Mouse (Mus musculus) G1E (cell line): Measurements from ENCODE around the gene Tsga10ip. TPM values are rescaled to one million over a fixed set of nuclear protein-coding genes. Genes with fewer than 3 reads are reported as not detected.

ENCODE experiments used
- ATAC-seq: 2 replicates; pipeline ENCODE4 v1.8.0; 2016; ENCODE audit warnings: mild to moderate bottlenecking; ENCODE audit not compliant: insufficient number of reproducible peaks, poor library complexity, low FRiP score, severe bottlenecking; ENCODE audit errors: extremely low read depth
- DNase-seq: peaks from one replicate; pipeline ENCODE4 v3.0.0; 2012; ENCODE audit warnings: low spot score
- H3K27me3 ChIP-seq: 2 replicates; pipeline ENCODE4 v1.6.1; 2012; ENCODE audit warnings: mild to moderate bottlenecking, low read length, inconsistent platforms; ENCODE audit not compliant: insufficient read depth
- H3K36me3 ChIP-seq: replicated peaks from 2 replicates; pipeline ENCODE3; 2012; ENCODE audit warnings: mild to moderate bottlenecking, inconsistent platforms
- H3K4me1 ChIP-seq: 2 replicates; pipeline ENCODE4 v1.6.1; 2012; ENCODE audit warnings: low read depth, low read length, inconsistent platforms, mixed read lengths; ENCODE audit not compliant: insufficient read depth
- H3K4me3 ChIP-seq: 2 replicates; pipeline ENCODE4 v1.5.1; 2012; ENCODE audit warnings: low read depth, mild to moderate bottlenecking, inconsistent platforms, low read length, moderate library complexity, mixed read lengths
- H3K9me3 ChIP-seq: replicated peaks from 2 replicates; pipeline ENCODE4 v1.6.1; 2012; ENCODE audit warnings: inconsistent platforms
- CTCF ChIP-seq: IDR thresholded peaks from 2 replicates; pipeline ENCODE4 v1.5.1; 2012; ENCODE audit warnings: low read depth, low read length, inconsistent platforms, mixed read lengths
- GATA1 ChIP-seq: IDR thresholded peaks from 2 replicates; pipeline ENCODE4 v1.6.1; 2012; ENCODE audit warnings: borderline replicate concordance, low read length, inconsistent platforms, mixed read lengths
- GATA2 ChIP-seq: IDR thresholded peaks from 2 replicates; pipeline ENCODE4 v1.6.1; 2012; ENCODE audit warnings: low read depth, low read length, inconsistent platforms, borderline replicate concordance
- POLR2AphosphoS5 ChIP-seq: IDR thresholded peaks from 2 replicates; pipeline ENCODE4 v1.6.1; 2012; ENCODE audit warnings: low read depth, low read length, inconsistent platforms; ENCODE audit not compliant: insufficient replicate concordance
- TAL1 ChIP-seq: conservative IDR thresholded peaks from 2 replicates; pipeline ENCODE4 v1.6.1; 2012; ENCODE audit warnings: low read depth, low read length, inconsistent platforms, mixed read lengths
- polyA plus RNA-seq: library from polyadenylated mRNA; stranded (reverse); fragments of >175 nt; gene quantifications from 2 replicates; pipeline ENCODE4 v1.2.3, GENCODE M21; 2012
- total RNA-seq, 2 experiments: library from RNA; stranded (forward) in 1 of 2; stranded (reverse) in 1 of 2; fragments of 200-1000 nt in 1 of 2; fragments of >200 nt in 1 of 2; fragmentation: Nextera tagmentation in 1 of 2; gene quantifications; 2 replicates each; pipeline ENCODE4 v1.2.3; 2014 to 2017

The Tsga10ip gene
- total and polyA plus RNA-seq, 3 experiments: 0.11 to 0.74 TPM; not detected in 1

DNA sequence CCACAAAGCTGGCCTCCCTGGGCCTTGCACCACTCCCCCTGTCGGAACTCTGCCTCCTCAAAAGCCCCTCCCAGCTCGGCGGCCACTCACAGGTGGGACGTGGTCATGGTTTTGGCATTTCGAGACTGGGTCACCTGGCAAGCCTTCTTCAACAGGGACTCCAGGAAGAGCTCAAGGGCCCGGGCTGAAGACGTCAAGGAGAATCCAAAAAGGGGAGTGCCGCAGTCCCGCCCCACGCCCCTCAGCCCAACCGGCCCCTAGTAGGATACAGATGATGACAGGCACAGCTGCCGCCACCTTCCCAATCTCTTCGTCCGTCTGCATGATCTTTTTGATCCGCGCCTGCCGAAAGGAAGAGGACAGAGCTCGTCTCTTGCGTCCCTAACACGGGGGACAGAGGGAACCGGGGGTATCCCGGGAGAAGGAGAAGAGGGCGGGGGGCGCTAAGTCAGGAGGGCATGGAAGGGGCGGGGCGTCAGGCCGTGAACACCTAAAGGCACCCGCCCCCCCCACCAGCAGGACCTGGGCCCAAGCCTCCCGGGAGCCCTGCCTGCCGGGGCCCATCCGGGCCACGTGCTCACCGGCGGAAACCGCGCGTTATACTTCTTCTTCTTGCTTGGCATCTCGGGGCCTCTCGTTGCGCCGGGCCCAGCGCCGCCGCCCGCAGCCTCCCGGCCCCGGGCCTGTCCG, 21.9 kb upstream of the Tsga10ip start:
- no peaks in the 10 kb centered on the region for H3K27me3 ChIP-seq
- peak overlapping the region; percentile 100 for H3K4me3 ChIP-seq
- DNase-seq (peak; percentile 51), ATAC-seq (no peak)
- TF ChIP-seq TAL1 (no peak), GATA1 (no peak), GATA2 (no peak), POLR2AphosphoS5 (no peak), CTCF (no peak)
- H3K9me3 ChIP-seq: no peaks in the 10 kb centered on the region
- H3K36me3 ChIP-seq: peaks cover 74% of the 10 kb centered on the region
- peaks cover 55% of the 10 kb centered on the region for H3K4me1 ChIP-seq

- DNase-seq: no peak
- H3K4me3 ChIP-seq: peak overlapping the region; percentile 100
- TF ChIP-seq GATA2 (no peak), CTCF (no peak), GATA1 (no peak), POLR2AphosphoS5 (no peak), TAL1 (no peak)
- H3K4me1 ChIP-seq: peaks cover 50% of the 10 kb centered on the region
- H3K36me3 ChIP-seq: peaks cover 70% of the 10 kb centered on the region
- no peaks in the 10 kb centered on the region for H3K27me3 ChIP-seq
- no peaks in the 10 kb centered on the region for H3K9me3 ChIP-seq
- ATAC-seq: no peak
Observed at GRCm38 (mm10) chr19:5423561-5423960, 21.2 kb upstream of the Tsga10ip start.

DNA sequence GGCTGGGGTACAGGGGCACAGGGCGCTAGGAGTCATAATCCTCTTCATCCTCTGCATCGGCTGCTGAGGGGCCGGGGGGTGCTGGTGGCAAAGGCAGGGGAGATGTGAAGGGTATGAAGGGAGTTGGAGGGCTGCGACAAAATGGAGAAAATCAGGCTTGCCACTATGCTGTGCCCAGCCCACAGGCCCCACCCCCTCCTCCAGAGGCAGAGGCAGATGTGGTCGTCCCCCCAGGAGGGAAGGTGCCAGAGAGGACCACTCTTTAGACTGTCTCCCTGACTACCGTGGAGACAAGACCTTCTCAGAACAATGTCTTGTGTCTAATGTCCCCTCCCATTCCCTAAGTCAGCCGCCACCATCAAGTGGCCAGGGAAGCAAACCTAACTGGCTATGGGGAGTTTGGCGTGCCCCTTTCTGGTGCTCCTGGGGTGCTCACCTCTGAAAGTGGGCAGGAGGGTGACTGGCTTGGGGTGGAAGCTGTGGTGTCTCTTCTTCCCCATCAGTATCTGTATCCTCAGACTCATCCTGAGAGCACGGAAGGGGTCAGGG, 20.6 kb upstream of the Tsga10ip start:
- ATAC-seq (no peak), DNase-seq (no peak)
- Histone ChIP-seq H3K27me3 (no peaks in the 10 kb centered on the region), H3K9me3 (no peaks in the 10 kb centered on the region), H3K4me1 (peaks cover 49% of the 10 kb centered on the region), H3K4me3 (peak overlapping the region; percentile 100; the same call in 1 of the 2 replicates), H3K36me3 (peaks cover 70% of the 10 kb centered on the region)
- TF ChIP-seq TAL1: no peak
- TF ChIP-seq GATA2: no peak
- no peak for TF ChIP-seq CTCF
- TF ChIP-seq POLR2AphosphoS5: no peak
- TF ChIP-seq GATA1: no peak

DNA sequence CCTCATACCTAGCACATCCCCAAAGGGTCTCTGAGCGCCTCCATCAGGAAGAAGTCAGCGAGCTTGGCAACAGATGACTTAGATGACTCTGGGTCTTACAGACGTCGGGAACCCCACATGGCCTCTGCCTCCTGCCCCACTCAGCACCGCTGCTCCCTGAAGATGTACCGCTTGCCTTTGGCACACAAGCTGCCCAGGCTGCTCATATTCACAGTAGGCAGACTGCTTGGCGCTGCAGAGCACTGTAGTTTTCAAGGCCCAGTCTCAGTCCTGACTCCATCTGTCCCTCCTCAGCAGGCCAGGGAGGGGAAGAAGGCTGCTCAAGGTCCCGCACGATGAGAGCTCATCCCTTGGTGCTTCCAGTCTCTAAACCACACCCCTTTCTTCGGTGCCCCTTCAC, 19.9 kb upstream of the Tsga10ip start:
- ATAC-seq: no peak
- no peaks in the 10 kb centered on the region for H3K27me3 ChIP-seq
- DNase-seq: no peak
- peaks cover 71% of the 10 kb centered on the region for H3K36me3 ChIP-seq
- no peaks in the 10 kb centered on the region for H3K9me3 ChIP-seq
- no peak for TF ChIP-seq TAL1
- TF ChIP-seq GATA1: no peak
- TF ChIP-seq CTCF: no peak
- no peak for TF ChIP-seq GATA2
- no peak for TF ChIP-seq POLR2AphosphoS5
- H3K4me1 ChIP-seq: peaks cover 45% of the 10 kb centered on the region
- H3K4me3 ChIP-seq: no peak overlapping the region

GRCm38 (mm10) chr19:5421784-5422183, 19.5 kb upstream of the Tsga10ip start:
- Histone ChIP-seq H3K4me1 (peaks cover 40% of the 10 kb centered on the region), H3K4me3 (no peak overlapping the region), H3K36me3 (peaks cover 66% of the 10 kb centered on the region), H3K9me3 (no peaks in the 10 kb centered on the region), H3K27me3 (no peaks in the 10 kb centered on the region)
- no peak for ATAC-seq
- TF ChIP-seq GATA1 (no peak), TAL1 (no peak), GATA2 (no peak), CTCF (no peak), POLR2AphosphoS5 (no peak)
- no peak for DNase-seq

GRCm38 (mm10) chr19:5420579-5420978, 18.3 kb upstream of the Tsga10ip start:
- peaks cover under 1% of the 10 kb centered on the region; the same call in 1 of the 2 replicates for H3K27me3 ChIP-seq
- H3K9me3 ChIP-seq: no peaks in the 10 kb centered on the region
- TF ChIP-seq GATA2: no peak
- no peak for TF ChIP-seq GATA1
- no peak for TF ChIP-seq TAL1
- no peak for TF ChIP-seq CTCF
- no peak for TF ChIP-seq POLR2AphosphoS5
- H3K4me3 ChIP-seq: no peak overlapping the region
- peaks cover 28% of the 10 kb centered on the region for H3K4me1 ChIP-seq
- peaks cover 55% of the 10 kb centered on the region for H3K36me3 ChIP-seq
- no peak for DNase-seq
- no peak for ATAC-seq
